Mouse (Mus musculus) urinary bladder, postnatal 10 days (tissue): Measurements from ENCODE around the gene Tmem245.

ENCODE experiments used
- DNase-seq: peaks from one replicate; pipeline ENCODE4 v3.0.0; 2022; ENCODE audit warnings: low spot score

Tmem245 gene

GRCm38 (mm10) chr4:56946641-56947640 lies at the start of gene Tmem245:
TSS of gene Tmem245 (minus strand) at chr4:56947437.
- peak; percentile 74 for DNase-seq

GRCm38 (mm10) chr4:56993331-56993730 lies 46.1 kb upstream of the Tmem245 start:
- no peak for DNase-seq

- DNase-seq, result no peak
Observed at GRCm38 (mm10) chr4:56991951-56992350, 44.7 kb upstream of the Tmem245 start.

GRCm38 (mm10) chr4:56990215-56990584 lies 43.0 kb upstream of the Tmem245 start, which contains the start of gene Frrs1l:
TSS of gene Frrs1l (minus strand) at chr4:56990391.
- no peak for DNase-seq

- no peak for DNase-seq
Observed at GRCm38 (mm10) chr4:56989431-56990214, 42.4 kb upstream of the Tmem245 start.

- no peak for DNase-seq
Observed at GRCm38 (mm10) chr4:56965586-56966179, 18.4 kb upstream of the Tmem245 start.

- no peak for DNase-seq
Observed at GRCm38 (mm10) chr4:56963687-56964086, 16.4 kb upstream of the Tmem245 start.

GRCm38 (mm10) chr4:56961320-56961925 lies 14.2 kb upstream of the Tmem245 start:
- no peak for DNase-seq

GRCm38 (mm10) chr4:56957518-56957917 lies 10.3 kb upstream of the Tmem245 start:
- DNase-seq, result no peak

- no peak for DNase-seq
Observed at GRCm38 (mm10) chr4:56953235-56953634, 6.0 kb upstream of the Tmem245 start.

GRCm38 (mm10) chr4:56951701-56952100 lies 4.5 kb upstream of the Tmem245 start:
- DNase-seq, result no peak

GRCm38 (mm10) chr4:56949494-56949893 lies 2.3 kb upstream of the Tmem245 start:
- DNase-seq, result no peak

- no peak for DNase-seq
Observed at GRCm38 (mm10) chr4:56946180-56946579, 1.1 kb downstream of the Tmem245 start.

- DNase-seq, result no peak
Observed at GRCm38 (mm10) chr4:56944286-56944685, 3.0 kb downstream of the Tmem245 start.

- DNase-seq, result no peak
Observed at GRCm38 (mm10) chr4:56943258-56943657, 4.0 kb downstream of the Tmem245 start.

GRCm38 (mm10) chr4:56942567-56942966 lies 4.7 kb downstream of the Tmem245 start:
- DNase-seq, result no peak

GRCm38 (mm10) chr4:56941481-56941880 lies 5.8 kb downstream of the Tmem245 start:
- DNase-seq, result no peak

GRCm38 (mm10) chr4:56937136-56937535 lies 10.1 kb downstream of the Tmem245 start:
- DNase-seq, result no peak

- DNase-seq, result no peak
Observed at GRCm38 (mm10) chr4:56935327-56935726, 11.9 kb downstream of the Tmem245 start.

- no peak for DNase-seq
Observed at GRCm38 (mm10) chr4:56933154-56933553, 14.1 kb downstream of the Tmem245 start.

GRCm38 (mm10) chr4:56932096-56932495 lies 15.1 kb downstream of the Tmem245 start:
- DNase-seq, result no peak

- no peak for DNase-seq
Observed at GRCm38 (mm10) chr4:56930312-56930711, 16.9 kb downstream of the Tmem245 start.
